Mouse (Mus musculus): ENCODE data around the gene Znhit6.

DNA sequence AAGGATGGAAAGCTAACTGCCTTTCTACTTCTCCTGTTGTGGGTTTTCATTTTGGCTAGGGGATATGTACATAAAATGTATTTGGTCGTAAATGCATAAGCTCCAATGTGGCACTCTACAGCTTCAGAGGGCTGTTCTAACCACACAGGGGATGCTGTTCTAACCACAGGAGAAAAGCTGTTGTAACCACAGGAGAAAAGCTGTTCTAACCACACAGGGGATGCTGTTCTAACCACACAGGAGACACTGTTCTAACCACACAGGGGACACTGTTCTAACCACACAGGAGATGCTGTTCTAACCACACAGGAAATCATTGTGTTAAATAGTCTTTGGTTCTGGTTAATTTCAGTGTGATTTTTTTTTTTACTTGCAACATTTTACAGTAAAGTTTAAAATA lies 38.1 kb upstream of the Znhit6 start:
- TF ChIP-seq CTCF (IDR thresholded peaks at IDR 0.05; ENCODE audit: low read depth) (no peak), EP300 (IDR thresholded peaks at IDR 0.05; ENCODE audit: low read depth) (no peak)

Data from liver, embryonic 14.5 days (tissue).